Mouse (Mus musculus) gastrocnemius, adult 18-20 months (tissue): ENCODE results near the gene Ankdd1b. TPM values are rescaled to one million over a fixed set of nuclear protein-coding genes. Genes with fewer than 3 reads are reported as not detected.

Source experiments
- DNase-seq: peaks from one replicate; pipeline ENCODE4 v3.0.0; 2021; ENCODE audit warnings: low spot score
- total RNA-seq, 2 experiments: library from RNA; stranded (reverse); gene quantifications; 2 replicates each; pipeline ENCODE4 v1.2.3; 2021

Ankdd1b gene
- total RNA-seq, 2 experiments from 2014 or later: 0.52 TPM; not detected in 1

DNA sequence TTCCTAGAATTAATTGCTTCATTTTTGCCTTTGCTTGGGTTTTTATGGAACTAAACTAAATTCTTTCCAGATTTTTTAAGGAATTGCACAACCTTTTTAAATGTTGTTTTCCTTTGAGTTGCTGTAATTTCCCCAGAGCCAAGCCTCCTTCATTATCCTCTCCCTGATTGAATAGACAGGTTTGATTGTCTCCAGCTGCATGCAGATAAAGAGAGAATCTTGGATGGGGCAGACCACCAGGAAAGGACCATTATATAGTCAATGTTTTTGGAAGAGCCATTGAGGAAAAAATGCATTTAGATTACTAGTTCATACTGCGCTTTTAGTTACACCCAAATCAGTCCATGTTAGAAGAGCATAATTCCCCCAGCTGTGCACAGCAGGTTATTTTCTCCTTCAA lies 62.2 kb downstream of the Ankdd1b start:
- no peak for DNase-seq

DNA sequence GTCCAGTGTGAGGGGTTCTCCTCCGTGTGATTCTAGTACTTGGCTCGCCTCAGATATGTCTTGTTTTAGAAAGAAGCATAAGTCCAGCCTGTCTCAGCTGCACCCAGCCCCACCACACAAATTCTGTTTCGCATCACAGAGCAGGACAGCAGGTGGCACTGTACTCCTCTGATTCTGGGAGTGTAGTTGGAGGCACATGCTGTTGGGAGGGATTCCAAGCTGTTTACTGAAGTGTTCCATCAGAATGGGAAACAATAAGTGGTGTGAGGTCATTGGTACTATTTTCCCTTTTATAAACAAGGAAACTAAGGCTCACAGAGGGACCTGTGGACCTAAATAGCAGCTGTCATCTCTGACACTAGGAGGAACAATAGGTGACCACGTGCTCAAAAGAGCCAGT lies 64.0 kb downstream of the Ankdd1b start:
- peak; percentile 21 for DNase-seq

DNA sequence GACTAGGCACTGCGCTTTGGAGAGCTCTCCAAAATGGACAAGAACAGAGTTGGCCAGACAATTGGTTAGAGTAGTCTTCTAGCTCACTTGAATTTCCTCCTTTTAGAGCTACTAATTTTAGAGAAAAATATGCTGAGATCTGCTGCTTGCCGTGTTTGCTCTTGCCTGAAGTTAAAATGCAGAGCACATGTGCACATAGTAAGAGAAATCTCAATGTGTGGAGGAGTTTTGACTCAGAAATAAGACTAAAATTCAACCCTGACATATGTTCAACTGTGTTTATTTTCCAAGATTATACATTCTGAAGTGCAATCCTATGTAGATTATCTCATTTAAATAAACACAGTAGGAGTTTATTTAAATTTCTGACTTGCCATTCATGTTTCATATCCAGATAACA lies 65.5 kb downstream of the Ankdd1b start:
- DNase-seq: no peak

- DNase-seq: no peak
Measured at GRCm38 (mm10) chr13:96401251-96401650, 69.7 kb downstream of the Ankdd1b start.

DNA sequence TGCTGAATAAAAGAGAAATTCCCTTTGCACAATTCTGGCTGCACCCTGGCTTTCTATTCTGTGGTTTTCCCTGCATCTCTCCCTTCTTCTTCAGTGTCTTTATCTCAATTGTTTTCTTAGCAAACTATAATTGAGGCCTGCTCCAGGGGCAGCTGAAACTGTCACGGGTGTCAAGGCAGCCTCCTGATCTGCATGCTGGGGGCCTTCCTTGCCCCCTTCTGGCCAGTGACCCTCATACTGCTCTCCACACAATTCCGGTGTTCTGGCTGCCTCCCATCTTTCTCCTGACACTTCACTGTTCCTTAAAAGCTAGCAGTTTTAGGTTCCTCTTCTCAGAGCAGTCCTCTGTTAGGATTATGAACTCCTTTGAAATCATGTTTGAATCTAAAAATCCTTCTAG lies 81.7 kb downstream of the Ankdd1b start:
- no peak for DNase-seq

DNA sequence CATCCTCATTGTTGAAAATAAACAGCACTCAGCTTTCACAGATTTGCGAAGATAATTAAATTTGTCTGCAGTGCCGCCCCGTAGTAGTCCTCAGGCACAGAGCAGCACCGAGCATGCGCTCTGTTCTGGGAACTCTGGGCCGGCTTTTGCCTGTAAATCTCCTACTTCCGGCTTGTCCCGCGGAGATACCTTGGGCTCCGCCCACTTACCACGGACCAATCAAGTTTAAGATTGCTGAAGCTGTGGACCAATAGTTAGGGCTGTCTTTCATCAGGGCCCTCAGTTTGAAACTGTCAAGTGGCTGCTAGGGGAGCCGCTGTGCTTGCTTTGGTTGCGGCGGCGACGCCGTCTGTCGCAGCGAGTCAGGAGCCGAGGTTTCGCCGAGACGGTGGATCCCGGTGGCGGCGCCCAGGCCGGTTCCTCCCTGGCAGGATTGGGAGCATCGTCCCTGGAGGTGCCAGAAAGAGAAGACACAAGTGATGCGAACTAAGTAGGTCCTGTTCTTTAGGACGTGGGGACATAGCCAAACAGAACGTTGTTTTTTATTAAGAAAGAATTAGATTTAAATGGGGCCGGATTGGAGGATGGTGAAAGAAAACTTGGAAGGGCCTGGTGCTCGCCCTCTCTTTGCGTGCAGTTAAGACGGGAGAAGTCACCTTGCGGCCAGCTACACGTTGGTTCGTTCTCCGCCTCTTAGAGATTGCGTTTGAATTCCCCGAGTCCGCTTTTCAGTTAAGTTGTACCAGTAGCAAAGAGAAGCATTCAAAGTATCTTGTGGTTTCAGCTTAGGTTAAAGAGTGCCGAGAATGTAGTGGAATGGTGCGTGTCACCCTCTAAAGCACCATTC lies 82.7 kb downstream of the Ankdd1b start, which contains the start of gene Poc5:
Gene Poc5, plus strand, starts transcription at position 253 of the 847 bp plus-strand sequence.
- peak; percentile 100 for DNase-seq

GRCm38 (mm10) chr13:96377883-96378282 lies 93.1 kb downstream of the Ankdd1b start:
- no peak for DNase-seq

- peak; percentile 46 for DNase-seq
Measured at GRCm38 (mm10) chr13:96376871-96377270, 94.1 kb downstream of the Ankdd1b start.

DNA sequence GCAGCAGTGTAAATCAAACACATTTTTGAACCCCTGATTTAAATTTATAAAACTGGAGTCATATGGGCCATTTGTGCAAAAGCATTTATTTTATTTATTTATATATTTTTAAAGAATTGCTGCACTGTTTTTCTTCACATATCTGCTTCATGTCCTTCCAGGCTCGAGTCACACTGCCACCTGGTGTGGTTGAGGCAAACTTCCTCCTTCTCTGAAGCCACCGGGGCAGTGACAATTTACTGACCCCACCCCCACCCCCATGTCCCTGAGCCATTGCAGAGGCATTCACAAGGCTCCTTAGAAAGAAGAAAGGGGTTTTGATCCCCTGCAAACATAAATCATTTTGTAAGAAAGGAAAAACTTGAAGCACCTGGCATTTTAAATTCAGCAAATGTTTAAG lies 95.5 kb downstream of the Ankdd1b start:
- DNase-seq: no peak

Other genes with a start within 250 kb of the Ankdd1b start
- gene Poc5, start 82.9 kb downstream of the Ankdd1b start, total RNA-seq: 1 to 10 TPM; 5.3 to 5.5 TPM
- not detected for gene Gm17622, start 19.5 kb upstream of the Ankdd1b start, total RNA-seq
- 1 to 10 TPM; 4.9 to 5.2 TPM for gene Polk, start 71.4 kb upstream of the Ankdd1b start, total RNA-seq
- gene Col4a3bp, start 71.4 kb upstream of the Ankdd1b start, total RNA-seq: 10 to 100 TPM; 40.3 to 41.8 TPM
- gene Hmgcr, start 199.7 kb upstream of the Ankdd1b start, total RNA-seq: 1 to 10 TPM; 3.5 to 5.1 TPM